Mouse (Mus musculus) gonadal fat pad, adult 2 months (tissue): ENCODE measurements around the gene Tctn1. TPM values are rescaled to one million over a fixed set of nuclear protein-coding genes. Genes with fewer than 3 reads are reported as not detected.

ENCODE experiments used
- DNase-seq: peaks from one replicate; pipeline ENCODE4 v3.0.0-alpha.2; 2012; ENCODE audit warnings: low read depth
- polyA plus RNA-seq: library from polyadenylated mRNA; depleted of rRNA; stranded (reverse); fragments of >200 nt; gene quantifications from 2 replicates; pipeline ENCODE4 v1.2.3, GENCODE M21; 2012

The Tctn1 gene
- polyA plus RNA-seq, 1 experiment, result 46.7 TPM

DNA sequence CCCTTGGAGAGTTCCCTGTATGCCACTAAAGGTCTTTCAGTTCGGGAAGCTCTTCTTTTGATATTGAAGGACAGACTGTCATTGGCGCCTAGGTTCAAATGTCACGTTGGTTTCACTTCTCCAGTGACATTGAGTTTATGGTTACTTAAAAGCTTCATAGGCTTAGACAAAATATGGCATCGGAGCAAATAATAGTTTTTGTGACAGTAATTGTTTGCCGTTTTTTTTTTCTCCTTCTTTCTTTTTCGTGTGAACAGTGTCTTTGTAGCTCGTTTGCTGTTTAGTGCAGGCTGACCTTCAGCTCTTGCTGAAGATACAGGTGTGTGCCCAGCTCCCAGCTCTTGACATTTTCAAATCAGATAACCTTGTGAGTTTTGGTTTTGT is 21.5 kb upstream of the Tctn1 start:
- DNase-seq, result no peak

DNA sequence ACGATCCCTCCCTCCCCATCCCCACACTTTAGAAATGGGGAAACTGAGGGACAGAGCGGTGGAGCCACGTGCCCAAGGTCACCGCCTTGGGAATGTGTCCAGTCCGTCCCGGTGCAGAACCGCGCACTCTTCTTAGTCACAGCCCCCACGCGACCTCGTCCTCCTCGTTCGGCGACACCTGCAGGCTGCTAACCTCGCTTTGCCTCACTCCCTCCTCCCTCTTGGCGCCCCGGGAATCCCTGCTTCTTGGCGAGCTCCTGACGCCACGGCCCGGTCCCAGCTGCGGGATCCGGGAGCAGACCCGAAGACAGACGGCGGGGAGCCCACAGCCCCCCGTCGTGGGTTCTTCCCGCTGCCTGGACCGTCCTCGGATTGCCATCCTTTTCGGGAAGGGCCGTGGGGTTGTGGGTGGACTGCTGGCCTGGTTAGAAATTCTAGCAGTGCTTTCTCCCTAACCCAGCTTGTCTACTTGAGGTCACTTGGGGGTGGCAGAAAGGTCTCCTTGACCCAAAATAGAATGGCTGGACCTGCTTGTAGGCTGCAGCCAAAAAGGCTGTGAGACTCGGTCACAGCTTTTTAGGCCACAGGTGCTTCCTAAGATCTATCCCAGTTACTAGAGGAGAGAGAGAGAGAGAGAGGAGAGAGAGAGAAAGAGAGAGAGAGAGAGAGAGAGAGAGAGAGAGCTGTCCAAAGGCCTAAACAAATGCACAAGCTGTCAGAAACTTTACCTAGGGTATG is 20.9 kb upstream of the Tctn1 start:
- DNase-seq, result no peak

DNA sequence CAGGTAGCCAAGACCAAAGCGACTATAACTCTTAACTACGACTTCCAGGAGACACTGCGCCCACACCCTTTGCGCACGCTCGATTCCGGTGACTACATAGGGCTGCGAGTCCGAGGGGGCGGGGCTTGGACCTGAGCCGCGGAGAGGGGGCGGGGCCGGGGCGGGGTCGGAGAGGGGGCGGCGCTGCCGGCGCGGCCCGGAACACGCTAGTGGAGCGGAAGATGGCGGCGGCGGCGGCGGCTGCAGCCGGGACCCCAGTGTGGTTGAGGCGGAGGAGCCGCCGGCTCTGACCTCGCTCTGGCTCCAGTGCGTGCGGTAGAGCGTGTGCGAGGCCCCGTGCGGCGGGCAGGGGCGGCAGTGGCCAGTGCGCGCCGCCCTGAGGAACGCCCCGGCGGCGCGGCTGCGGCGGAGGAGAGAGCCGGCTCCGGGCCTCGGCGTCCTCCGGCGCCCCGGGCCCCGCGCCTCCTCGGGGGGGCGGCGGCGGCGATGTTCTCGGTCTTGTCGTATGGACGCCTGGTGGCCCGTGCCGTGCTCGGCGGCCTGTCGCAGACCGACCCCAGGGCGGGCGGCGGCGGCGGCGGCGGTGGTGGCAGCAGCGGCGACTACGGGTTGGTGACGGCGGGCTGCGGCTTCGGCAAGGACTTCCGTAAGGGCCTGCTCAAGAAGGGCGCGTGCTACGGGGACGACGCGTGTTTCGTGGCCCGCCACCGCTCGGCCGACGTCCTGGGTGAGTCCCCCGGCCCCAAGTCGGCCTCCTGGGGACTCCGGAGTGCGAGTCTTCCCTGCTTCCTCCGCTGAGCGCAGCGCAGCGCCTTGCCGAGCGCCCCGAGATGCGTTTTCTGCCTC is 20.1 kb upstream of the Tctn1 start, which contains the start of gene Pptc7:
Gene Pptc7, plus strand, starts transcription at position 183 of the 846 bp plus-strand sequence.
- DNase-seq, result no peak

DNA sequence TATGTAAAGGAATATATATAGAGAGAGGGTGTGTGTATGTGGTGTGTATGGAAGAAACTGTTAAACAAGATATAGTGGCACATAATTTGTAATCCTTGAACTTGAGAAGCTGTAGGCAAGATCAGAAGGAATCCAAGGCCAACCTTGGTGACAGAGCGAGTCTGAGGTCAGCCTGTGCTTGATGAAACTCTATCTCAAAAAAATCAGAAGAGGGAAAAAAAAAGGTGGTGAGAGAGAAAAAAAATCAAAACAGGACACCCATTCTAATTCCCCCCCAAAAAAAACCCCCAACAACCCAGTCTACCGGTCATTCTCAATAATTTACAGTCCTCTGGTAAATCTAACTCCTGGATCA is 19.5 kb upstream of the Tctn1 start:
- DNase-seq, result no peak

DNA sequence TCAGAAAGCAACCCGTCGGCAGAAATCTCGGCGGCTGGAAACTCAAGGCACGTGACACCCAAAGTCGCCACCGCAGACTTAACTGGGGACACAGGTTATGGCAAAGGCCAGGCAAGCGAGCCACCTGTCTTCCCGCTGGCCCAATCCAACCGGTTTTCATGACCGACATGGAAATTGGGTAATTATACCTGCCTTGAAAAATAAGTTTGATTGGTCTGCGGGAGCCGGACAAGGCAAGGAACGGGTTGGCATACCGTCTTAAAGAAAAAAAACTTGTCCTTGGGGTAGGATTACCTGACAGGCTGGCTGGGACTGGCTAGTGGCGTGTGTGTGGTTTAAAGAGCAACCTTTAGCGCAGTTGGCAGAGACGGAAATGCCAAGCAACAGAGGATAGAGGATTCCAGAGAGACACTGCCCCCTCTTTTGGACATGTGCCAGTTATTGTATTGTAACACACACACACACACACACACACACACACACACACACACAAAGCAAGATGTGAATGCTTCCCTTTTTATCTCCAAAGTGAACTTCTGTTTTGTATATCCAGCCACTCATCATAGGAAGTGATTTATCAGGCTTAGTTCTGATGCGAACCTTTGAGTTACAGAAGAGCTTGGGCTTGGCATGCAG is 16.7 kb upstream of the Tctn1 start:
- DNase-seq, result peak; percentile 97

DNA sequence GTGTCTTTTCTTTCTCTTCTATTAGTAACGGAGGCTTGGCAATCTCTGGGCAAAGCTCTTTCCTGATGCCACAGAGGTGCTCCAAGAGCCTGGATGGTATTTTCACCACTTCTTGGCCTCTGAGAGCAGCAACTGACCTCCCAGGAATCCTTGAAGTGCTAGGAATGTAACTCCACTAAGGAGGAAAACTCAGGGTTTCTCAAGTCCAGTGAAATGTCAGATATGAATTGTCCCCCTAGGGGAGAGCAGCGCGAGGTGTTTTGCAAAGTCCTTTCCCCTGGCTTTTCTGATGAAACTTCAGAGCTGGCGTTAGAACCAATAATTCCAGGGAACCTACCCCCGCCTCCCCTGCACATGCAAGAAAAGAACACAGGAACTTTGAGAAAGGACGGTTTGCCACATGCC is 16.2 kb upstream of the Tctn1 start:
- DNase-seq, result peak; percentile 96

DNA sequence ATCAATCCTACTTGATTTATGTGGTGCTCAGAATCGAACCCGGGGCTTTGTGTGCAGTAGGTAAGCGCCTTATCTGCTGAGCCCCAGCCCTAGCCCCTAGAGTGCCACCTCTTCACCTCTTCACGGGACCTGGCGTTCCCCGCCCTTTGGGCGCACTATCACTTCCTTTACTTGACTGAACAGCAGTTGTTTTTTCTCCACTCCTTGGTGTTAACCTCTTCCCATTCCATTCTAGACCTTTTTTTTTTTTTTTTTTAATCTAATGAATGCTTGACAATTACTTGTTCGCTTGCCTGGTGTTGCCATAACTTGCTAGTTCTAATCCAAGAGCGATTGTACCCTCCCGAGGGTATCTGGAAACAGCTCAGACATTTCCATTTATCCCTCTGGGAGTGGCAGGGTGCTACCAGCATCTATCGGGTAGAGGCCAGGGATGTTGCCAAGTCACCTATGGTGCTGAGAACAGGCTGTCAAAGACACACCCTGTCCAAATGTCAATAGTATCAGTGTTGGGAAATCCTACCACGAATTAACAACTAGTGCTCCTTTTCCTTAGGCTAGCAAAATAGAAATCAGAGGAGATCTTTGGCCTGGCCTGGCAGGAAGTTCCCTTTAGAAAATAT is 15.7 kb upstream of the Tctn1 start:
- peak; percentile 97 for DNase-seq

DNA sequence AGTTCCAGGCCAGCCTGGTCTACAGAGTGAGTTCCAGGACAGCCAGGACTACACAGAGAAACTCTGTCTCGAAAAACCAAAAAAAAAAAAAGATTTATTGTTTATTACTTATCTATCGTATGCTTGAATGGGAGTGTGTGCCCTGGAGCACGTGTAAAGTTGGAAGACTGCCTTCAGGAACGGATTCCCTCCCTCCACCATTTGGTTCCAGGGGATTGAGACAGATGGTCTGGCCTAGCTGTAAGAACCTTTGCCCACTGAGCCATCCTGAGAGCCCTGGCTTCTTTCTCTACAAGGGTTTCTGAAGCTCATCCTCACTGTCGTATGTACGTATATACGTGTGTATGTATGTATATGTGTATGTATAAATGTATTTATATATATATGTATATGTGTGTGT is 14.7 kb upstream of the Tctn1 start:
- no peak for DNase-seq

DNA sequence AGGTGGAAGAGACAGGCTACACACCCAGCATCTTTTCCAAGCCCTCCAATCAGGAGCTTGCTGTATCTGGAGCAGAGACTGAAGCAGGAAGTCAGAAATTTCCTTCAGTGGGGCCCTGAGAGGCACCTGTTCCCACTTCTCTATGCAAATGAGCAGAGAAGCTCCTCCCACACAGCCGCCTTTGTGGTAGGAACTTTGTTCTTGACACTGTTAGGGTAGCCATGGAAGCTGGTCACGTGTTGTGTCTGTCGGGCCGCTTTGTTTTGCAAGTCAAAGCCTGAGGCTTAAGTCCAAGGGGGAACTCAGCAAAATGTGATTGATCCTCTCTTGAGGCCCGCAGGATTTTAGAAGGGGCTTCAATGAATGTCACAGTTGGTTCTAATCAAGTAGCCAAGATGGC is 10.5 kb upstream of the Tctn1 start:
- DNase-seq, result no peak

DNA sequence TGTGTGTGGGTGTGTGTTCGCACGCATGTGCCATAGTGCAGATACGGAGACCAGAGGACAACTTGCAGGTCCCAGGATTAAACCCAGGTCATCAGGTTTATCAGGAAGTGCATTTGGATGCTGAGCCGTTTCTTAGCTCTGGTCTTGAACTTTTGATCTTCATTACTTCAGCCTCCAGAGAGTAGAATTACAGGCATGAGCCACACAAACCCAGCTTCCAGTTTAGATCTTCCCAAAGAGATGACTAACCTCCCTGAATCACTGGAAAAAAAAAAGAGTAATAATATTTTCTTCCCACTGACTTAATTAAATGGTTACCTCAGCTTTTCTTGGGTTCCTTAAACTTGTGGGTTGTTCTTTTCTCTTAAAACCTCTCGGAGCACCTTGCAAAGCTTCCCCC is 8.6 kb upstream of the Tctn1 start:
- DNase-seq, result no peak

DNA sequence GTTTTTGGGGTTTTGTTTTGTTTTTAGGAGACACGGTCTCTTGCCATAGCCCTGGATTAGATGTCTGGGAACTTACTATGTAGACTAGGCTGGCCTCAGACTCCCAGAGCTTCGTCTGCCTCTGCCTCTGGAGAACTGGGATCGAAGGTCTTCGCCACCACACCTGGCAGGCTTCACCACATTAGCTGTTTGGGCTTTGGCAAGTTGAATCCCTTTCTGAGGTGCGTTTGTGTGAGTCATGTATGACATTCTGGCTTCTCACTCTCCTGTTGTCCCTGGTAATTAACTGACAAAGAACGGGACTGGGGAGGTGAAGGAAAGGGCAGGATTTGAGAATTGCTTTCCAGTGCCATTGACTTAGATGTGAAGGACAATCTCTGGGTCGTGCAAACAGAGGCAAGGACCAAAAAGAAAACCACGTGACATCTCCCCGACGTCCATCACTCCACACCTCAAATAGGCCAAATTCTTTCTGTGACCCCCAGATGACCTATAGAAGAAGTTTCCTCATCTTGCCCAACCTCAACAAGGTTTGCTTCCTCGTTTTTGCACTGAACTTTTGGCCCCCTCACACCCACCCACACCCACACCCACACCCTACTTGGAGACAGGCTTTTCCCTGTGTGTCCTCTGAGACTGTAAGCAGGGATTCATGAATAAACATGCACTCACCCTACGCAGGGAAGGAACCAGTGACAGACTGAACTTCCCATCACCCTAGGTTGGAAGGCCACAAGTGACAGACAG is 4.8 kb upstream of the Tctn1 start:
- DNase-seq, result no peak

DNA sequence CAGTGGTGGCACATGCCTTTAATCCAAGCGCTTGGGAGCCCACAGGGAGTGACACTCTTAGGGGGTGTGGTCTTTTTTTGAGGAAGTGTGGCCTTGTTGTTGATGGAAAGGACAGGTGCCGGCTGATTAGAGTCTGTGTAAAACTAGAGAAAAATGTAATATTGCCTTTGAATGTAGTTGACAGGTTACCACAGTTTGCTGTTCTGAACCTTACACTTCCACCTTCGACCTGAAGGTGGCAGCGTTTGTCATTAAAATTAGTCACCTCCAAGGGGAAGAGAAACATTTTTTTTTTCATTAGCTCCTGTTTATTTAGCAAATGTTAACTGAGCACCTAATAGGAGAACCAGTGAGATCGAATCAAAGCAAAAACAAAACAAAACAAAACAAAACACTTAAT is 3.6 kb upstream of the Tctn1 start:
- no peak for DNase-seq

DNA sequence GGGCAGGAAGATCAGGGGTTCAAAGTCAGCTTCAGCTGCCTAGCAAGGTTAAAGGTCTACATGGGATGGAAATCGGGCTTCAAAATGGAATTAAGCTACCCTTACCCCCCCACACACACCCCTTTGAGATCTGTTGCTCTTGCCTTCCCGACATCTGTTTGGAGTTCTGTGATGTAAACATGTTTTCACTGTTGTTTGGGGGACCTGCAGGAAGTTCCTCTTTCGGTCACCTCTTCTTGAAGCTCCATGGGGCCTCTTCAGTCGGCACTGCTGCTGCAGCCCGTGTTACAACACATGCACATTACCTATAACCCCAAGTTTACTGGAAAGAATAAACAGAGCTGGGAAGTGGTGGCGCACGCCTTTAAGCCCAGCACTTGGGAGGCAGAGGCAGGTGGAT is 2.9 kb upstream of the Tctn1 start:
- no peak for DNase-seq

DNA sequence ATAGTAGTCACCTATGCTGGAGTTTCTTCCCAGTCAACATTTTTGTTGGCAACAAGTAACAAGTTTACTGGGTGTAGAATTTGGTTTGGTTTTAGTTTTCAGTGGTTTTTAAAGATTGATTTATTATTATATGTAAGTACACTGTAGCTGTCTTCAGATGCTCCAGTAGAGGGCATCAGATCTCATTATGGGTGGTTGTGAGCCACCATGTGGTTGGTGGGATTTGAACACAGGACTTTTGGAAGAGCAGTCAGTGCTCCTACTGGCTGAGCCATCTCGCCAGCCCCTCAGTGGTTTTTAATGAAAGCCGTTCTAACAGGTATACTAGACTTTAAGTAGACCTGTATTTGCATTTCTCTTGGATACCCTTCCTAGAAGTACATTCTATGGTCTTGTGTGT is 1.7 kb upstream of the Tctn1 start:
- no peak for DNase-seq

DNA sequence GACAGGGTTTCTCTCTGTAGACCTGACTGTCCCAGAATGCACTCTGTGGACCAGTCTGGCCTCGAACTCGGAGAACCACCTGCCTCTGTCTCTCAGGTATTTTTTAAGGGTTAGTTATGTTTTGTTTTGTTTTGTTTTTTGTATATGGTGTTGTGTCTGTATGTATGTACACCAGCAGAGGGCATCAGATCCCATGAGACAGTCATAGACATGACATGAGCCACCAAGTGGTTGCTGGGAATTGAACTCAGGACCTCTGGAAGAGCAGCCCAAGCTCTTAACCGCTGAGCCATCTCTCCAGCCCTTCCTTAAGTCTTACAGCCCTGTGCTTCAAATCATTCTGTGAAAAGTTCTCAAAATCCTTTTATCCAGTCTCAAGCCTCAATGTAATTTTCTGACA is 927 bp upstream of the Tctn1 start:
- no peak for DNase-seq

DNA sequence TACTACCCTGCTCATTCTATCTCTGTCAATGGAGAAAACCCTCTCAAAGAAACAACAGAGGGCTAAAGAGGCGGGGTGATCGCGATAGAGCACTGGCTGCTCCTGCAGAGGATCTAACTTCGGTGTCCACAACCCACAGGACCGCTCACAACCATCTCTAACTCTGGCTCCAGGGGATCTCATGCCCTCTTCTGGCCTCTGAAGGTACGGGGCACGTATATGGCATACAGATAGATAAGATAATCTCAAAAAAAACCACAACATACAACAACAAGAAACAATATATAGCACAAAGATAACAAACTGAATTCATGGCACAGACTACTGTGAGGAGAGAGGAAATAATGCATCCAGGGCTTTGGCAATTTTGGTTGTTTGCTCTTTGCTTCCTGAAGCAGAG is 2.2 kb downstream of the Tctn1 start:
- no peak for DNase-seq

DNA sequence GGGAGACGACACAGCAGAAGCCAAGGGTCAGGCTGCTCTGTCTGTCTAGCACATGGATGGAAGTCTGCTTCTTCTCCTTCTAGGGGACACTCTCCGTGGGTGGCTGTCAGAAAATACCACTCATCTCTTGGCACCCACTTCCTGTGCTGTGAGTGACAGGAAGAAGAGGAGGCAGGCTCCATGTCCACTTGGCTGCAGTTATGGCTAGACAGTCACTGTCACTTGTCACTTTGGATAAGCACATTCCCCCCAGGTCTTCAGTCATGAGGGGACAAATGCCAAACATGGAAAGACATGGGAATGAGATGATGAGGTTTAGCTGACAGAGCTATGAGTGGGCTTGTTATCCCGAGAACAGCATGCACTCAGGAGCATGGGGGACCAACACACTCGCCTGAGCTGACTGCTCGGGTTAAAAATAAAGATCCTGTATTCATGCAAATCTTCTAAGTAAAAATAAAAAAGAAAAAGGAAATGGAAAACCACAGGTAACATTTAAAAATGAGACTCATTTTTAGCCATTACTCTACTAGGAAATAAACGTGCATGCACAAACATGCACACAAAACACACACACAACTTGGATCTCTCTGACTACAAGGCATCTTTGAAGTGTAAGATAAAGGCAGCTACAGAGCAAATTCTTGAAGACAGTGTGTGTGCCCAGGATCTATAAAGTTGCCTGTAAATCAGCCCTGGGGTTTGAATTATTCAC is 6.1 kb downstream of the Tctn1 start:
- DNase-seq, result no peak

DNA sequence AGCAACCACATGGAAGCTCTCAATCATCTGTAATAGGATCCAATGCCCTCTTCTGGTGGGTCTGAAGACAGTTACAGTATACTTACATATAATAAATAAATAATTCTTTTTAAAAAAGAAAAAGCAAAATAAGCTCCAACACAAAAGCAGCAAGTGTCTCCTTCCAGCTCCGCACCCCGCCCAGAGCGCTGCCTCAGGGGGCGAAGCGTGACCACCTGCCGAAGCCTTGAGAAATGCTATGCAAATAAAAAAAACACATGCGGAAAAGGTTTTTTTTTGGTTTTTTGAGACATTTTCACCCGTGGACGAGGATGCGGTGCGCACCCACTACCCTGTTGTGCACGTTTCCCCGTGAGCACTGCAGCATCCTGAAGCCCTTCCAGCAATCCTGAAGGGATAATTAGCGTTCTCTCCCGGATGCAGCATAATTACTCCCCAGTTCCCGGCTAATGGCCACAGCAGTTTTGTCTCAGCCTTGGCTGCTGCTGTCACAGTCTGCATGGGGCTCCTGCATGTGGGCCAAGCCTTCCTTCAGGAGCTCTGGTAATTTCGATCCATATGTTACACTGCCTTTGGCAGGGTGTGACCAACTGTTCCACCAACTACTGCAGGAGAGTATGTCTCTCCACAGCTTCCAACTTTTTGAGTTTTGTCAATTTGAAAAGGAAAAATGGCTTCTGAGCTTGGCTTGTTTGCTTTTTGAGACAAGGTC is 12.2 kb downstream of the Tctn1 start:
- no peak for DNase-seq

DNA sequence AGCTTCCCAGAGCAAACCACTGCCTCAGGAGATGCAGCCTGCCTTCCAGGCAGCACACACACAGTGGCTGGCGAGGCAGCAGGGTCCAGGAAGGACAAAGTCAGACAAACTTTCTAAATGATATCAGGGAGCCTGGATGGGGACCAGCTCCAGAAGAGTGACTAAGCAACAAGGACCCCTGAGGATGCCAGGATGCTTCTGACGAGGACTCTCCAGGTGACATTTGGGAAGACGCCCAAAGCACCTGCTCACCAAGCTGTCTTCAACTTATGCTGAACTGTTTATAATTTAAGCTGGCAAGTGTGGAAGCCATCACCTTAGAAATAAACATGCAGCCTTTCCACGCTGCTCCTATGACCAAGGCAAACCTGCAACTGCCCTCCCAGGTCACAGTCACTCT is 15.0 kb downstream of the Tctn1 start:
- no peak for DNase-seq

DNA sequence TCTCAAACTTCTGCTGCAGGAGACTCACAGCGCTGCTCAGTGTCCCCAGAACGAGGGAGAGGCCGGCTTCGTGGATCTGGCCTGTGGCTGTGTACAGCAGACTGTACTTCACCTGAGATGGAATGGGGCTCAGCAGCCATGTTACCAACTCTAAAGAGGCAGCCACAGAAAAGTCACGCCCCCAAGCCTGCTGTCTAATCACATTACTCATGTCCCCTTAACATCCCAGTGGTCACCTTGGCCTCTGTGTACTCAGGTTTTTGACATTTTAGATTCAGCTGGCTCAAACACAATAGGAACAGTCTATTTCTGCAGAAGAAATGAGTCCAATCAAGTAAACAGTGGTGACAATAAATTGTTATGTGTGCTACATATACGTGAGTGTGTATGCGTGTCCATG is 16.3 kb downstream of the Tctn1 start:
- no peak for DNase-seq
